Mouse (Mus musculus): ENCODE measurements at regions not wholly inside any gene's neighbourhood (a gene's known extent, or its start where the extent isn't known, plus 50 kb on each side); places are given as distances from the start of the nearest gene placed in this dataset.

DNA sequence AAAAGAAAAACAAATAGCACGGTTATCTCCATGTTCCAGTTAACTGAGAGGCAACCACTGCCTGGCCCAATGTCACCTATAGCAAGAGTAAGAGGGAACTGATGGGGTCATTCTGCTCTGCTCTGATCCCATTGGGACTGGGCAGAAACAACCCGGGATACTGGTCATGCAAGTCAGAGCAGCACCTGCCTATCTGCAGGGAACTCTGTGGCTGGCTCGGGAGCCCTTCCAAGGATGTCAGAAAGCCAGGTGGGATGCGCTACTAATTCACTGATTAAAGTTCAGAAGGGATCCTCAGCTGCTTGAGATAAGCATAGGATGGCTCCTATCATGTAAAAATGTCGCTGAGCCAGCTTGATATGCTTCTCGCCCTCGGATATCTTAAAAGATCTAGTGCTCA lies 117.2 kb downstream of the Lmo4 start:
- TF ChIP-seq POLR2A (IDR thresholded peaks at IDR 0.05; ENCODE audit: low read depth, low read length) (no peak), CTCF (IDR thresholded peaks at IDR 0.05; ENCODE audit: extremely low read depth, insufficient read length, insufficient replicate concordance, low read depth, low read length) (no peak)

Data from small intestine, adult 2 months (tissue).